Mouse (Mus musculus): ENCODE data around the gene Trak1. TPM values are rescaled to one million over a fixed set of nuclear protein-coding genes. Genes with fewer than 3 reads are reported as not detected.

Trak1 gene
- polyA plus RNA-seq, 1 experiment from 2014 or later: 26.1 TPM

DNA sequence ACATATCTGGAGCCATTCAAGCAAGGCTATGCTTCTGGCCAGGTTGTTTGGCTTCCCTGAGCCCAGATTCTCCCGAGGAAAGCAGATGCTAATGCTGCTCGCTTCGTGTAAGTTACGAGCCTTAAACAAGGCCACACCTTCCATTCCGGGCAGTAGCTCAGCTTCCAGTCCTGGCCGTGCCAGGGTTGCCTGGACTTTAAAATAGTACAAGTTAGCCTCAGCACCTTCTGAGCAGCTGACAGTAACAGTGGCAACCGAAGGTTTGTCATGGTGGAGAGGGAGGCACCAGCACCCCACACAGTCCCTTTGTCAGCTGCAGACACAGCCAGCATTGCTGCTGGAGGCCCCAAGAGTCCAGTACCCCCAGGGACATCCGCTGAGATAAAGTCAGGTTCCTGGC, 61.1 kb downstream of the Trak1 start:
- no peak for DNase-seq (ENCODE audit: low spot score)
- 49% methylated on average over 8 of the region's 8 CpGs for WGBS

DNA sequence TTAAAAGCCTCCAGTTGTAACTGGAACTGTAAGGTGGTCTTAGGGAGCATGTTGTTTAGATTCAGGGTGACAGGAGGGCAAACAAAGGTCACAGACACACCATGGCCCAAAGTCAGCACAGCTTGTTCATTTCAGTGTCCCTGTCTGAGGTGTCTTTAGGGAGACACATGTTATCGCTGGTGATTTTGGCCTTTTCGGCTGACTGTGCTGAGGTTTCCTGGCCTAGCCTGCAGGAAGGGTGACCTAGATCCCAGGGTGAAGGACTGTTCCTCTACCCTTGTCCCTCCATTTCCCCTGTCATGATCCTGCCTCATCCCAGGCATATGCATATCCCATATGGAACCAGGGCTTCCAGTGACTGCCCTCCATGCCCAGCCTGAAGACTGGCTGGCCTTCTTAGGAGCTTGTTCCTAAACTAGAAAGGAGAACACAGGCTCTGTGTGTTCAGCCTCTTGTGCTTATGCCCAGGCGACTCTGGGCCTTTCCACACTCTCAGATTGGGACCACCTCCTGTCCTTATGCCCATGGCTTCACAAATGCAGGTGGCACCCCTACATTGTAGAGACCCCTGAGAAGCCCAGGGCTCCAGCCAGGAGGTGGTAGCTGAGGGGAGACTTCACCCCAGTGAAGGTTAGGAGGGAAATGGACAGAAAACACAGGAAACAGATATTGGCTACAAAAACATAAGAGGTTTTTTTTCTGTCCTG, 62.1 kb downstream of the Trak1 start:
- Histone ChIP-seq H3K4me2 (ENCODE audit: low read length) (no peak overlapping the region), H3K27me3 (replicated peaks; ENCODE audit: control insufficient read depth, insufficient read depth, low read length) (no peaks in the 10 kb centered on the region), H3K4me3 (ENCODE audit: low read depth, low read length) (no peak overlapping the region), H3K9ac (ENCODE audit: low read length) (no peak overlapping the region), H3K27ac (ENCODE audit: low read depth) (0 out of 2 replicates have a peak overlapping the region, but pooled peaks have one; percentile 2), H3K4me1 (replicated peaks; ENCODE audit: control insufficient read depth, insufficient read depth, low read length) (peaks cover 32% of the 10 kb centered on the region), H3K9me3 (ENCODE audit: control insufficient read depth, low read length) (no peaks in the 10 kb centered on the region), H3K36me3 (ENCODE audit: control insufficient read depth, insufficient read depth, low read length) (0 out of 2 replicates have a peak, but pooled peaks cover 3% of the 10 kb centered on the region)
- WGBS: 55% methylated on average over 3 of the region's 3 CpGs
- ATAC-seq (replicated peaks; ENCODE audit: low FRiP score, low TSS enrichment, low read depth): no peak
- no peak for DNase-seq (ENCODE audit: low spot score)

More for the DNA sequence above, 61.1 kb downstream of the Trak1 start:
- Histone ChIP-seq H3K4me2 (ENCODE audit: low read length) (no peak overlapping the region), H3K4me1 (replicated peaks; ENCODE audit: control insufficient read depth, insufficient read depth, low read length) (peaks cover 36% of the 10 kb centered on the region), H3K4me3 (ENCODE audit: low read depth, low read length) (no peak overlapping the region), H3K27ac (ENCODE audit: low read depth) (no peak overlapping the region), H3K36me3 (ENCODE audit: control insufficient read depth, insufficient read depth, low read length) (no peaks in the 10 kb centered on the region), H3K9ac (ENCODE audit: low read length) (no peak overlapping the region), H3K27me3 (replicated peaks; ENCODE audit: control insufficient read depth, insufficient read depth, low read length) (no peaks in the 10 kb centered on the region), H3K9me3 (ENCODE audit: control insufficient read depth, low read length) (no peaks in the 10 kb centered on the region)
- ATAC-seq (replicated peaks; ENCODE audit: low FRiP score, low TSS enrichment, low read depth): no peak

DNA sequence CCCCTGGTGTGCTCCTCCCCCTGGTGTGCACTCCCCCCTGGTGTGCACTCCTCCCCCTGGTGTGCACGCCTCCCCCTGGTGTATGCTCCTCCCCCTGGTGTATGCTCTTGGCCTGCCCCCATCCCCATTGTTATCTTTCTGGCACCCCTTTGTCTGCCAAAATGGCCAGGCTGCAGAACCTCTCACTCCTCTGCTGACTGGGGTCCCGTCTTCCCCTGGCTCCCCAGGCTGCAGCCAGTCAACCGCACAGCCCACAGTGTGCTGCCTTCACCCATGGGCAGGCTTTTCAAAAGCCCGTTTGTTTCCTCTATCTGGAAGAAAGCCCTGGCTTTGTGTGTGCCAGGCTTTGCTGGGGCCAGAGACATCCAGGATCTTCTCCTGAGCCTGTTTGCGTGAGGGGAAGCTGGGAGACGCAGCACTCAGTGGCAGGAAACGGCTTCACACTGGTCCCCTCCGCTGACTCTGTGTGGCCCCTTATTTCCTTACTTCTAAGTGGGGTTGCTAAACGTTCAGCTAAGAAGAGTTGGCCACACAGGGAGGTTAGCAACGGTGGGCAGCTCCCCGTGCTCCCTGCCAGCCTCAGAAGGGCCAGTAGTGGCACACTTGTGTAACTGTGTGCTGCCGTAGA, 63.1 kb downstream of the Trak1 start:
- WGBS: 31% methylated on average over 11 of the region's 12 CpGs
- ATAC-seq (replicated peaks; ENCODE audit: low FRiP score, low TSS enrichment, low read depth): no peak
- Histone ChIP-seq H3K36me3 (ENCODE audit: control insufficient read depth, insufficient read depth, low read length) (peaks cover 11% of the 10 kb centered on the region), H3K4me2 (ENCODE audit: low read length) (peak overlapping the region; percentile 25), H3K4me1 (replicated peaks; ENCODE audit: control insufficient read depth, insufficient read depth, low read length) (peaks cover 23% of the 10 kb centered on the region), H3K9ac (ENCODE audit: low read length) (peak overlapping the region; percentile 27; the same call in 1 of the 2 replicates), H3K9me3 (ENCODE audit: control insufficient read depth, low read length) (no peaks in the 10 kb centered on the region), H3K4me3 (ENCODE audit: low read depth, low read length) (no peak overlapping the region), H3K27me3 (replicated peaks; ENCODE audit: control insufficient read depth, insufficient read depth, low read length) (no peaks in the 10 kb centered on the region), H3K27ac (ENCODE audit: low read depth) (peak overlapping the region; percentile 77; the same call in 1 of the 2 replicates)
- DNase-seq (ENCODE audit: low spot score): no peak

DNA sequence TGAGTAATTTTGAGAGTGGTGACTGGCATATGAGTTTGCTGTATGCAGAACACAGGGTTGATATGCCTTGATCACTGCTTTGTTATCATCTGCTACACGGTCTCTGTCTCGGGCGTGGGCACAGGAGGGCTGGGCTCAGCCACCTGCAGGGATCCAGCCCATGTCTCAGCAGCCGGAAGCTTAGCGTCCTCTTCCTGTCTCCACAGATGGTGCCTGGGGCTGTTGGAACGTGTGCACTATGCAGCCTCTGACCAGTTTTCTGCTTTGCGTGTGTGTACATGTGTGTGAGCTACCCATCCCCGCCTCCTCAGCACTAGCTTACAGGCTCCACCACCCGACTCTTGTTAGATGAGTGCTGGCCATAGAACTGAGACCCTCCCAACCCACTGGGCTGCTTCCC, 63.7 kb downstream of the Trak1 start:
- no peaks in the 10 kb centered on the region for H3K9me3 ChIP-seq (ENCODE audit: control insufficient read depth, low read length)
- H3K27me3 ChIP-seq (replicated peaks; ENCODE audit: control insufficient read depth, insufficient read depth, low read length): no peaks in the 10 kb centered on the region
- H3K4me2 ChIP-seq (ENCODE audit: low read length): peak overlapping the region; percentile 25
- peaks cover 12% of the 10 kb centered on the region for H3K36me3 ChIP-seq (ENCODE audit: control insufficient read depth, insufficient read depth, low read length)
- H3K9ac ChIP-seq (ENCODE audit: low read length): no peak overlapping the region
- 43% methylated on average over 9 of the region's 9 CpGs for WGBS
- peak overlapping the region; percentile 77; the same call in 1 of the 2 replicates for H3K27ac ChIP-seq (ENCODE audit: low read depth)
- ATAC-seq (replicated peaks; ENCODE audit: low FRiP score, low TSS enrichment, low read depth) (no peak), DNase-seq (ENCODE audit: low spot score) (no peak)
- no peak overlapping the region for H3K4me3 ChIP-seq (ENCODE audit: low read depth, low read length)
- peaks cover 21% of the 10 kb centered on the region for H3K4me1 ChIP-seq (replicated peaks; ENCODE audit: control insufficient read depth, insufficient read depth, low read length)

DNA sequence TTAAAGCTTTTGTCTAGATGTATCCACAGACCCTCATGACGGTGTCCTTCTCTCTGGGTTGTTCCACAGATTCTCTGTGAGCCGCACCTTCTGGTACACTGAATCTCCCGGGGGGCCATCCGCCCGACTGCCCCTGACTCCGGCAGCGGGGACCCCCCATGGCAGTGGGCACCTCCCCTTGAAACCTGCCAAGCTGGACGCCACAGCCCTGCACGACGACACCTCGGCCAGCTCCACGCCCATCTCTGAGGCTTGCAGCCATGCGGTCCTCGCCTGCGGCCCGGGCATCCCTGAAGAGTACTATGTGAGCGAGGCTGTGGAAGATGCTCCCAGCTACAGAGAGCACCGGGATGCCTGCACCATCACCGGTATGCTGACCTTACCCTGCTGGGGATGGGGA, 66.6 kb downstream of the Trak1 start:
- no peak overlapping the region for H3K27ac ChIP-seq (ENCODE audit: low read depth)
- ATAC-seq (replicated peaks; ENCODE audit: low FRiP score, low TSS enrichment, low read depth): no peak
- H3K9ac ChIP-seq (ENCODE audit: low read length): no peak overlapping the region
- H3K4me2 ChIP-seq (ENCODE audit: low read length): no peak overlapping the region
- H3K4me3 ChIP-seq (ENCODE audit: low read depth, low read length): no peak overlapping the region
- H3K9me3 ChIP-seq (ENCODE audit: control insufficient read depth, low read length): no peaks in the 10 kb centered on the region
- 82% methylated on average over 19 of the region's 19 CpGs for WGBS
- peaks cover 17% of the 10 kb centered on the region for H3K4me1 ChIP-seq (replicated peaks; ENCODE audit: control insufficient read depth, insufficient read depth, low read length)
- H3K27me3 ChIP-seq (replicated peaks; ENCODE audit: control insufficient read depth, insufficient read depth, low read length): no peaks in the 10 kb centered on the region
- DNase-seq (ENCODE audit: low spot score): no peak
- H3K36me3 ChIP-seq (ENCODE audit: control insufficient read depth, insufficient read depth, low read length): peaks cover 19% of the 10 kb centered on the region

DNA sequence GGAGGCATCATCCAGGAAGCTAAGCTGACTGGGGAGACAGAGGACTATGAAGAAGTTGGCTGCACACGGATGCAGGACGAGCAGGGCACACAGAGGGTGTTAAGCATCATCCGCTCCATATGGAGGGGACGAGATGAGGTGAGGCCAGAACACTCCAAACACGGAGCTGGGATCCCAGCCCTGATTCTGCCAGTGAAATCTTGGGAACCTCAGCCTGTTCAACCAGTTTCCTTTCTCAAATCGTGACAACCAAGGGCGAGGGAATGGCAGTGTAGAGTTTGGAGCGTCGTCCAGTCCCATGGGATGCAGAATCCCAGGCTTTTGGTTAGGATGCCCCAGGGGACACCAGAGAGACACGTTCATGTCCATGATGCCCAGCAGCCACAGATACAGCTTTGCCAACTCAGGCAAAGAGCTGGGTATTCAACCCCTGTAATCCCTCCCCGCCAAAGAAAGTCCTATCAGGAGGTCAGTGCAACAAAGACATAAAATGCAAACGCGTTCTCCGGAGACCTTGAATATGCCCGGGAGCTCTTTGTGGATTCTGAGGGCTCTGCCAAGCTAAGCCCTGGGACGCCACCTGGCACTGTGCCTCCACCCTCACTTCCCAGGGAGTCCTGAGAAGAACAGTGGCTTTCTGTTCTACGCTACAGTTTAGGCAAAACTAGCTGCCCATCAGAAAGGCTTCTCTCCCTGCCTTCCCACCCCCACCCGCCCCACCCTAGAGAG, 69.0 kb downstream of the Trak1 start:
- Histone ChIP-seq H3K9me3 (ENCODE audit: control insufficient read depth, low read length) (no peaks in the 10 kb centered on the region), H3K27ac (ENCODE audit: low read depth) (no peak overlapping the region), H3K27me3 (replicated peaks; ENCODE audit: control insufficient read depth, insufficient read depth, low read length) (no peaks in the 10 kb centered on the region), H3K36me3 (ENCODE audit: control insufficient read depth, insufficient read depth, low read length) (peaks cover 19% of the 10 kb centered on the region), H3K9ac (ENCODE audit: low read length) (no peak overlapping the region), H3K4me3 (ENCODE audit: low read depth, low read length) (no peak overlapping the region), H3K4me2 (ENCODE audit: low read length) (no peak overlapping the region), H3K4me1 (replicated peaks; ENCODE audit: control insufficient read depth, insufficient read depth, low read length) (peaks cover 18% of the 10 kb centered on the region)
- 66% methylated on average over 18 of the region's 18 CpGs for WGBS
- ATAC-seq (replicated peaks; ENCODE audit: low FRiP score, low TSS enrichment, low read depth) (no peak), DNase-seq (ENCODE audit: low spot score) (no peak)

DNA sequence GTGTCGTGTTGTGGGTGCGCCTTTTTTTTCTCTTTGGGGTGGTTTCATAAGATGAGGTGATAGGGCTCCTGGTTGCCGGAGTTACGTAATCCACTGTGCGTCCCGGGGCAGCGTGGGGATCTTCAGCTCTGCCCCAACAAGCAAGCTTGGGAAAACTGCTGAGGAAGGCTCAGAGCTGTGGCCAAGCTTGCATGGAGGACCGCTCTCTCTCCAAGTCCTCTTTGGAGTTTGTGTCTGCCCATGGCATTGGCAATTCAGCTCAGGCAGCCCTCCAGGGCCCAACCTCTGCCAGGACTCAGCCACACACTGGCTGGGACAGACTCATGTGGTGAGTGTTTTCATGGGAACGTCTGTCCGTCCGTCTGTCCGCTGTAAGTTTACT, 69.6 kb downstream of the Trak1 start:
- Histone ChIP-seq H3K9ac (ENCODE audit: low read length) (no peak overlapping the region), H3K27me3 (replicated peaks; ENCODE audit: control insufficient read depth, insufficient read depth, low read length) (no peaks in the 10 kb centered on the region), H3K27ac (ENCODE audit: low read depth) (no peak overlapping the region), H3K9me3 (ENCODE audit: control insufficient read depth, low read length) (no peaks in the 10 kb centered on the region), H3K4me2 (ENCODE audit: low read length) (no peak overlapping the region), H3K4me1 (replicated peaks; ENCODE audit: control insufficient read depth, insufficient read depth, low read length) (peaks cover 21% of the 10 kb centered on the region), H3K36me3 (ENCODE audit: control insufficient read depth, insufficient read depth, low read length) (peaks cover 19% of the 10 kb centered on the region), H3K4me3 (ENCODE audit: low read depth, low read length) (no peak overlapping the region)
- WGBS: 80% methylated on average over 12 of the region's 12 CpGs
- ATAC-seq (replicated peaks; ENCODE audit: low FRiP score, low TSS enrichment, low read depth) (no peak), DNase-seq (ENCODE audit: low spot score) (no peak)

DNA sequence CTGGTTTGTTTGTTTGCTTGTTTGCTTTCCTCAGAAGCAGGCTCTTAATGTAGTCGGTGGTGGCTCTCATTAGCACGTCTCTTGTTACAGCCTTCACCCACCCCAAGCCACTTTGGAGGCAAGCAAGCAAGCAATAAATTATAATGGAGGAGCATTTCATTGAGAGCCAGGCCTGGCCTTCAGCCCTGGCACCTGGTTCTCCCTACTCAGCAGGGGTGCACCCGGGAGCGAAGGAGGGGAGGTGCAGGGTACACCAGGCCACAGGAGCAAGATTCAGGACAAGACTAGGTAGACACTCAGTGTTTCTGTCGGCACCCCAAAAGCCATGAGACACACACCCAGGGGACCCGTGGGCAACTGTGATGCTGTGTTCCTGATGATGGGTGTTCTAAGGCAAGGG, 72.3 kb downstream of the Trak1 start:
- WGBS: 77% methylated on average over 6 of the region's 6 CpGs
- DNase-seq (ENCODE audit: low spot score): no peak
- no peak overlapping the region for H3K9ac ChIP-seq (ENCODE audit: low read length)

More for the DNA sequence above, 72.3 kb downstream of the Trak1 start:
- Histone ChIP-seq H3K9me3 (ENCODE audit: control insufficient read depth, low read length) (no peaks in the 10 kb centered on the region), H3K4me1 (replicated peaks; ENCODE audit: control insufficient read depth, insufficient read depth, low read length) (peaks cover 38% of the 10 kb centered on the region), H3K36me3 (ENCODE audit: control insufficient read depth, insufficient read depth, low read length) (peaks cover 15% of the 10 kb centered on the region), H3K4me2 (ENCODE audit: low read length) (no peak overlapping the region), H3K4me3 (ENCODE audit: low read depth, low read length) (no peak overlapping the region), H3K27ac (ENCODE audit: low read depth) (no peak overlapping the region), H3K27me3 (replicated peaks; ENCODE audit: control insufficient read depth, insufficient read depth, low read length) (no peaks in the 10 kb centered on the region)
- no peak for ATAC-seq (replicated peaks; ENCODE audit: low FRiP score, low TSS enrichment, low read depth)
